25 mouse cellular contexts compared by ENCODE assay signal in the genomic region with DNA sequence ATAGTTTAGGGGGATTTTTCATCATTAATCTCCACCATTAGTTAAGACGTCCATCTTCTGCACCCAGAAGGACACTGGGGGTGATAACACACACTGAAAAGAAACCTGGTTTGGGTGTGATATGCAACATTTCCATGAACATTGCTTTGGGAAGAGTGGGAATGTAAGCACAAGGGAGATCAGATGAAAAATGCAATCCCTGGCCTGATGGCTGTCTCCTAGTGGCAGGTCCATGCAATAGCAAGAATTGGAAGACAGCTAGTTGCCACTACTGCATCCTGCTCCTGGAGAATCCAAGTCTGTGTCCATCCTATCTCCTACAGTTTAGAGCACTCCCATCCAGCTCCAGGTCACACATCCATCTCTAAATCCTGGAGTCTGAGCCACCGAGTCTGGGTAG.
DNase-seq lines count a peak whose midpoint lies in the region; ATAC-seq and TF ChIP-seq lines count a peak whose summit lies in the region.
"Had no signal": no experiment of that assay in that cellular context is flagged by ENCODE, and none has a peak within 500 bp of the region (broad histone marks: within the 10 kb centered on the region; RNA-seq: fewer than 3 reads in every experiment).

No protein-coding gene starts in this region.

- no peak overlapping the region for H3K27ac ChIP-seq in hindbrain, postnatal 0 days
- no peak overlapping the region for H3K27ac ChIP-seq in hindbrain, embryonic 14.5 days
- H3K27ac ChIP-seq in lung, embryonic 14.5 days (ENCODE audit: low read depth), result no peak overlapping the region
- H3K27ac ChIP-seq in limb, embryonic 10.5 days, result no peak overlapping the region
- H3K27ac ChIP-seq: embryonic facial prominence, embryonic 13.5 days; forebrain, embryonic 15.5 days; heart, embryonic 10.5 days; hindbrain, embryonic 10.5 days; limb, embryonic 15.5 days; liver, embryonic 14.5 days; midbrain, embryonic 10.5 days had no signal

- no peaks in the 10 kb centered on the region for H3K4me1 ChIP-seq in hindbrain, postnatal 0 days (ENCODE audit: insufficient read depth, low read length)
- H3K4me1 ChIP-seq in hindbrain, embryonic 14.5 days (replicated peaks; ENCODE audit: control insufficient read depth, insufficient read depth, low read length), result no peaks in the 10 kb centered on the region
- no peaks in the 10 kb centered on the region for H3K4me1 ChIP-seq in lung, embryonic 14.5 days (ENCODE audit: insufficient read depth)
- no peaks in the 10 kb centered on the region for H3K4me1 ChIP-seq in limb, embryonic 10.5 days
- H3K4me1 ChIP-seq: embryonic facial prominence, embryonic 13.5 days; forebrain, embryonic 15.5 days; heart, embryonic 10.5 days; hindbrain, embryonic 10.5 days; limb, embryonic 15.5 days; midbrain, embryonic 10.5 days had no signal

- H3K9me3 ChIP-seq in hindbrain, postnatal 0 days (ENCODE audit: low read length), result no peaks in the 10 kb centered on the region
- no peaks in the 10 kb centered on the region for H3K9me3 ChIP-seq in hindbrain, embryonic 14.5 days (ENCODE audit: control insufficient read depth, low read length)
- no peaks in the 10 kb centered on the region for H3K9me3 ChIP-seq in lung, embryonic 14.5 days (ENCODE audit: low read depth, low read length)
- no peaks in the 10 kb centered on the region for H3K9me3 ChIP-seq in limb, embryonic 10.5 days (replicated peaks)
- H3K9me3 ChIP-seq: embryonic facial prominence, embryonic 13.5 days; forebrain, embryonic 15.5 days; heart, embryonic 10.5 days; hindbrain, embryonic 10.5 days; limb, embryonic 15.5 days; midbrain, embryonic 10.5 days had no signal

- no peak overlapping the region for H3K4me2 ChIP-seq in hindbrain, postnatal 0 days (ENCODE audit: low read depth, low read length)
- no peak overlapping the region for H3K4me2 ChIP-seq in hindbrain, embryonic 14.5 days (replicated peaks)
- H3K4me2 ChIP-seq in lung, embryonic 14.5 days, result no peak overlapping the region
- H3K4me2 ChIP-seq: embryonic facial prominence, embryonic 13.5 days; forebrain, embryonic 15.5 days; limb, embryonic 15.5 days had no signal

- H3K9ac ChIP-seq in hindbrain, postnatal 0 days (replicated peaks; ENCODE audit: low read length), result no peak overlapping the region
- H3K9ac ChIP-seq in hindbrain, embryonic 14.5 days, result no peak overlapping the region
- H3K9ac ChIP-seq in lung, embryonic 14.5 days, result no peak overlapping the region
- H3K9ac ChIP-seq: embryonic facial prominence, embryonic 13.5 days; forebrain, embryonic 15.5 days; limb, embryonic 15.5 days; liver, embryonic 14.5 days had no signal

- DNase-seq in hindbrain, postnatal 0 days (ENCODE audit: low spot score), result no peak
- DNase-seq in hindbrain, embryonic 14.5 days (ENCODE audit: low spot score), result no peak
- no peak for DNase-seq in lung, embryonic 14.5 days
- no peak for DNase-seq in lung, adult 18-20 months
- peak; percentile 8 for DNase-seq in NIH3T3 (ENCODE audit: low read depth)
- peak; percentile 25 for DNase-seq in limb, embryonic 10.5 days (ENCODE audit: low spot score)
- no peak for DNase-seq in cerebellum, adult 9-10 months
- DNase-seq: adrenal gland, postnatal 10 days; B cell, adult 2 months; cerebellum, adult 2 months; cerebellum, postnatal 36 days; embryo, embryonic 11 days; heart, postnatal 10 days; kidney, adult 18-20 months; kidney, postnatal 14 days had no signal

- no peak for ATAC-seq in hindbrain, postnatal 0 days
- no peak for ATAC-seq in hindbrain, embryonic 14.5 days (ENCODE audit: low FRiP score)
- no peak for ATAC-seq in lung, embryonic 14.5 days (ENCODE audit: insufficient read depth)
- ATAC-seq: activated CD4-positive, CD25-positive, alpha-beta regulatory T cell, adult 4 months; forebrain, embryonic 15.5 days had no signal

- no peaks in the 10 kb centered on the region for H3K27me3 ChIP-seq in hindbrain, postnatal 0 days (ENCODE audit: insufficient read depth, low read length)
- no peaks in the 10 kb centered on the region for H3K27me3 ChIP-seq in hindbrain, embryonic 14.5 days (ENCODE audit: control insufficient read depth, insufficient read depth, low read length)
- no peaks in the 10 kb centered on the region for H3K27me3 ChIP-seq in lung, embryonic 14.5 days (ENCODE audit: insufficient read depth, low read length)
- no peaks in the 10 kb centered on the region for H3K27me3 ChIP-seq in limb, embryonic 10.5 days (ENCODE audit: low read depth, poor library complexity, severe bottlenecking)
- H3K27me3 ChIP-seq: CH12.LX; embryonic facial prominence, embryonic 13.5 days; forebrain, embryonic 15.5 days; limb, embryonic 15.5 days had no signal

- H3K4me3 ChIP-seq in hindbrain, postnatal 0 days (ENCODE audit: low read length), result no peak overlapping the region
- H3K4me3 ChIP-seq in hindbrain, embryonic 14.5 days (replicated peaks; ENCODE audit: low read length), result no peak overlapping the region
- no peak overlapping the region for H3K4me3 ChIP-seq in lung, embryonic 14.5 days (ENCODE audit: low read depth, low read length)
- no peak overlapping the region for H3K4me3 ChIP-seq in limb, embryonic 10.5 days
- H3K4me3 ChIP-seq: embryonic facial prominence, embryonic 13.5 days; erythroblast, embryonic 14.5 days; forebrain, embryonic 15.5 days; heart, embryonic 10.5 days; hindbrain, embryonic 10.5 days; limb, embryonic 15.5 days; midbrain, embryonic 10.5 days had no signal

- 87% methylated on average over 2 of the region's 2 CpGs for WGBS in hindbrain, postnatal 0 days
- WGBS in hindbrain, embryonic 14.5 days, result 94% methylated on average over 2 of the region's 2 CpGs
- WGBS in lung, embryonic 14.5 days, result 84% methylated on average over 2 of the region's 2 CpGs
- WGBS in limb, embryonic 10.5 days, result 91% methylated on average over 2 of the region's 2 CpGs

- no peaks in the 10 kb centered on the region for H3K36me3 ChIP-seq in hindbrain, postnatal 0 days (ENCODE audit: insufficient read depth, low read length)
- H3K36me3 ChIP-seq in hindbrain, embryonic 14.5 days (replicated peaks; ENCODE audit: control insufficient read depth, insufficient read depth), result no peaks in the 10 kb centered on the region
- H3K36me3 ChIP-seq in lung, embryonic 14.5 days (ENCODE audit: insufficient read depth), result no peaks in the 10 kb centered on the region
- no peaks in the 10 kb centered on the region for H3K36me3 ChIP-seq in limb, embryonic 10.5 days
- H3K36me3 ChIP-seq: embryonic facial prominence, embryonic 13.5 days; forebrain, embryonic 15.5 days; heart, embryonic 10.5 days; hindbrain, embryonic 10.5 days; limb, embryonic 15.5 days; midbrain, embryonic 10.5 days had no signal

- TF ChIP-seq CTCF in hindbrain, postnatal 0 days (IDR thresholded peaks at IDR 0.05; ENCODE audit: low read depth), result peak; percentile 22; the same call in 1 of the 2 replicates
- TF ChIP-seq CTCF in lung, embryonic 14.5 days (IDR thresholded peaks at IDR 0.05; ENCODE audit: low read depth), result peak; percentile 37

Comparison
In these comparisons a context has a peak if more than half of its experiments do, and no peak if none do; other contexts are left out.
1. DNase-seq: peak in NIH3T3 (single experiment) and limb, embryonic 10.5 days (single experiment); none in hindbrain, postnatal 0 days (single experiment), hindbrain, embryonic 14.5 days (single experiment), lung, embryonic 14.5 days (single experiment), lung, adult 18-20 months (0 of 2) and cerebellum, adult 9-10 months (single experiment).